Mouse (Mus musculus): ENCODE measurements at regions not wholly inside any gene's neighbourhood (a gene's known extent, or its start where the extent isn't known, plus 50 kb on each side); places are given as distances from the start of the nearest gene placed in this dataset.
A peak's percentile ranks its signal among the peaks of the same experiment; 100 is the strongest.

DNA sequence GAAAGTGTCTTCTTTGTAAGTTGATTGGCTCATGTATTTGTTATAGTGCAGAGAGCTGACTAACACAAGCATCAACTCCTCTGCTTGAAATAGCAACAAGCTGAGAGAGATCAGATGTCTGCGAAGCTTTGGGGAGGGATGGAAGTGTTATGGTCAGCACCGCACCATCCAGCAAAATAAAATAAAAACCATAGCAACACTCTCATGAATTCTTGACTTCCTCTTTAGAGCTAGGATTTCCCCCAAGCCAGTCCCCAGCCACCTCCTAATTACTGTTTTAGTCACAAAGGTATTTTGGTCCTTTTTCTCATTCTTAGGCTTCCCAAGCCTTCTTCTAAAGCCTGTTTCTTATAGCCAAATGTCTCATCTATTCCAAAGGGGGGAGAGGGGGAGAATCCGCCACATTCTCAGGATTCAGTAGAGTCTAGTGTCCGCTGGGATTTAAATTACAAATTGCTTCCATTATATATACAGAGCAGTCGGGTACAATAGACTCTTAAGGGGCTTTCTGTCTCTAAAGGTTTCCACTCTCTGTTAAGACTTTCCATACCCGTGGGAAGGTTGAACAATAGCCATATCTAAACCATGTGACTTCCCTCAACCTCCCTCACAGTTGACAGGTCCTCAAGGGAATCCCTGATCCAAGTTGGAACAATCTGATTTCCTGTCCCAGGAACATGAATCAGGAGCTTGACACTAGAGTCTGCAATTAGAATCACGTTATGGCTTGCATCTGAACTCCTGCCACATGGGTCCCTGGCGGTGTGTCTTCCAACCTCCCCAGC lies 386.7 kb downstream of the Rapgef2 start:
- no peak for ATAC-seq (replicated peaks; ENCODE audit: low FRiP score)
- DNase-seq (ENCODE audit: low spot score), result no peak
- Histone ChIP-seq H3K4me3 (ENCODE audit: low read depth, low read length) (no peak overlapping the region), H3K4me2 (ENCODE audit: low read depth, low read length, severe bottlenecking) (no peak overlapping the region), H3K4me1 (replicated peaks; ENCODE audit: control insufficient read depth, insufficient read depth, low read length) (peaks cover 10% of the 10 kb centered on the region), H3K27me3 (ENCODE audit: control insufficient read depth, insufficient read depth, low read length) (no peaks in the 10 kb centered on the region), H3K36me3 (ENCODE audit: control insufficient read depth, insufficient read depth, low read length) (no peaks in the 10 kb centered on the region), H3K27ac (ENCODE audit: low read depth, low read length) (no peak overlapping the region), H3K9me3 (ENCODE audit: control insufficient read depth, low read length) (no peaks in the 10 kb centered on the region), H3K9ac (ENCODE audit: low read length) (no peak overlapping the region)
- WGBS, result 64% methylated on average over 8 of the region's 8 CpGs

DNA sequence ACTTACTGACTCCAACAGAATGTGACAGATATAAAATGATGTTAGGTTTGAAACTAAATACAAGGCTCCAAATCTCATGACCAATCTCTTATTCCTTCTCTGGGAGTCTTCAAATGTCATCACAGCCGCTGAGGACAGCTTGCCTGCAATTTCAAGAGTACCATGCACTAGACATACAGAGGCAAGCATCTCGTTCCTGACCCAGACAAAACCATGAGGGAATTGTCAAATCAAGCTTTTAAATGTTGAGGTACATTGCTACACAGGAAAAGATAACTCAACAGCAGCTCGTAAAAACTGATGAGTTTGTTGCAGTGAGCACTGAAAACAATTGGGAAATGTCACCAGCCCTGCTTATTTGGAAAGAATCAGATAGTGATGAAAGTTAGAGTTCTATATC lies 397.0 kb downstream of the Rapgef2 start:
- WGBS, result 84% methylated on average over 3 of the region's 3 CpGs
- H3K9me3 ChIP-seq (ENCODE audit: control insufficient read depth, low read length), result no peaks in the 10 kb centered on the region
- H3K4me1 ChIP-seq (replicated peaks; ENCODE audit: control insufficient read depth, insufficient read depth, low read length), result no peaks in the 10 kb centered on the region
- H3K4me2 ChIP-seq (ENCODE audit: low read depth, low read length, severe bottlenecking), result no peak overlapping the region
- no peak for ATAC-seq (replicated peaks; ENCODE audit: low FRiP score)
- no peak overlapping the region for H3K4me3 ChIP-seq (ENCODE audit: low read depth, low read length)
- no peak for DNase-seq (ENCODE audit: low spot score)
- no peaks in the 10 kb centered on the region for H3K36me3 ChIP-seq (ENCODE audit: control insufficient read depth, insufficient read depth, low read length)
- no peak overlapping the region for H3K9ac ChIP-seq (ENCODE audit: low read length)
- no peak overlapping the region for H3K27ac ChIP-seq (ENCODE audit: low read depth, low read length)
- no peaks in the 10 kb centered on the region for H3K27me3 ChIP-seq (ENCODE audit: control insufficient read depth, insufficient read depth, low read length)

DNA sequence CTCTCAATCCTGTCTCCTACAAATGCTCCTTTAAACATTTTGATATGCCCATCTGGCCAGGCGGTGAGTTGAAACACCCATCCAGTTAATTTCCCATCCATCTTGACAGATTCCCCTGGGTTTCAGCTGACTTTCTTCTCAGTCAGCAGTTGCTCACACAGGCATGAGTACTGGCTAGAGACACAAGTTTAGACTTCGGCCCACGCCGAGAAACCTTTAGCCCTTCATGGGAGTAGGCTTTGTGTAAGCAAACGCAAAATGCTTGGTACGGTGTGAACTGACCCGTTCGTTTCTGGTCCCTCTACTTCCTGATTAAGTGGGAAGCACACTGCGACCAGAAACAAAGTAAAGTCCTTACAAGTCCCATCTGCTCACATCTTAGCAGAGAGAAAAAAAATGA lies 401.6 kb downstream of the Rapgef2 start:
- DNase-seq (ENCODE audit: low spot score), result no peak
- H3K27me3 ChIP-seq (ENCODE audit: control insufficient read depth, insufficient read depth, low read length), result no peaks in the 10 kb centered on the region

GRCm38 (mm10) chr3:78884029-78884428 lies 402.3 kb downstream of the Rapgef2 start:
- H3K36me3 ChIP-seq (ENCODE audit: control insufficient read depth, insufficient read depth, low read length), result no peaks in the 10 kb centered on the region
- H3K4me2 ChIP-seq (ENCODE audit: low read depth, low read length, severe bottlenecking), result no peak overlapping the region
- H3K9me3 ChIP-seq (ENCODE audit: control insufficient read depth, low read length), result no peaks in the 10 kb centered on the region
- H3K9ac ChIP-seq (ENCODE audit: low read length), result no peak overlapping the region
- H3K27ac ChIP-seq (ENCODE audit: low read depth, low read length), result no peak overlapping the region
- H3K4me3 ChIP-seq (ENCODE audit: low read depth, low read length), result no peak overlapping the region
- WGBS, result 91% methylated on average over 11 of the region's 11 CpGs
- no peaks in the 10 kb centered on the region for H3K27me3 ChIP-seq (ENCODE audit: control insufficient read depth, insufficient read depth, low read length)
- no peak for ATAC-seq (replicated peaks; ENCODE audit: low FRiP score)
- H3K4me1 ChIP-seq (replicated peaks; ENCODE audit: control insufficient read depth, insufficient read depth, low read length), result no peaks in the 10 kb centered on the region
- DNase-seq (ENCODE audit: low spot score), result no peak

More for the DNA sequence above, 401.6 kb downstream of the Rapgef2 start:
- Histone ChIP-seq H3K4me3 (ENCODE audit: low read depth, low read length) (no peak overlapping the region), H3K27ac (ENCODE audit: low read depth, low read length) (no peak overlapping the region), H3K9ac (ENCODE audit: low read length) (no peak overlapping the region), H3K9me3 (ENCODE audit: control insufficient read depth, low read length) (no peaks in the 10 kb centered on the region), H3K4me2 (ENCODE audit: low read depth, low read length, severe bottlenecking) (no peak overlapping the region), H3K36me3 (ENCODE audit: control insufficient read depth, insufficient read depth, low read length) (no peaks in the 10 kb centered on the region), H3K4me1 (replicated peaks; ENCODE audit: control insufficient read depth, insufficient read depth, low read length) (no peaks in the 10 kb centered on the region)
- ATAC-seq (replicated peaks; ENCODE audit: low FRiP score), result no peak
- WGBS, result 87% methylated on average over 9 of the region's 9 CpGs

DNA sequence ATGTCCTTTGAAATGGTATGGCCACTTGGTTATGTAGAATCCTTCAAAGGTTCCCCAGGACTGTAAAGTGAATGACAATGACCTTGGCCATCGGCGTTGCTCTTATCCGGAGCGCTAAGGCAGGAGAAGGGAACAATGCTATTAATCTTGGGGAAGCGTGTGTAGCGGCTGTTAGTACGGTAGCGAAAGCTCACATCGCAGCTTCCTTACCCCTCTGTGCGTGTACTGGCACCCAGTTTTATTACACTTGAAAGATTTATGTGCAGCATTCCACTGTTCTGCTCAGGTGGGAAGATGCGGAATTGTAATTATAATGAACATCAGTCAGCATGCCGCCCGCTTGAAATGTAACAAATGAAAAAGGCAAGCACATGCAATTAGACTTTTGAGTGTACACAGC lies 406.2 kb downstream of the Rapgef2 start:
- Histone ChIP-seq H3K4me3 (ENCODE audit: low read depth, low read length) (no peak overlapping the region), H3K36me3 (ENCODE audit: control insufficient read depth, insufficient read depth, low read length) (no peaks in the 10 kb centered on the region), H3K9ac (ENCODE audit: low read length) (no peak overlapping the region), H3K4me2 (ENCODE audit: low read depth, low read length, severe bottlenecking) (no peak overlapping the region), H3K4me1 (replicated peaks; ENCODE audit: control insufficient read depth, insufficient read depth, low read length) (no peaks in the 10 kb centered on the region), H3K9me3 (ENCODE audit: control insufficient read depth, low read length) (no peaks in the 10 kb centered on the region), H3K27me3 (ENCODE audit: control insufficient read depth, insufficient read depth, low read length) (no peaks in the 10 kb centered on the region), H3K27ac (ENCODE audit: low read depth, low read length) (no peak overlapping the region)
- ATAC-seq (replicated peaks; ENCODE audit: low FRiP score), result no peak
- no peak for DNase-seq (ENCODE audit: low spot score)
- WGBS, result 94% methylated on average over 13 of the region's 13 CpGs

DNA sequence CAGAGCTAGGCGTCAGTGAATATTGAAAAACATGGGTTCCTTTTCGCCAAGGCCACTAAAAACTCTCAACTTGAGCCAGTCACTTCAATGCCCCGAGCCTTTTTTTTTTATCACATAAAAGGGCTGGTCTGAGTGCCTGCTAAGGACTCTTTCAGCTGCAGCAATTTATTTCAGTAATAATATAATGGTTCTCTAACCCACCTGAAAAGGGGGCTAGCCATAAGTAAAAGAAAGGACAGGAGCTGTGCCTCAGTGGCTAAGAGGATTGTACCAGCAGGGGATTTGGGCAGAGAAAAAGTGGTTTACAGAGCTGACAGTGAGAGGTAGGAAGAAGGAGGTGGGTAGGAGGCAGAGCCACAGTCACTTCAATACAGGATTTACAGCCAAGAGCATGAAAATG lies 409.0 kb downstream of the Rapgef2 start:
- Histone ChIP-seq H3K4me2 (ENCODE audit: low read depth, low read length, severe bottlenecking) (no peak overlapping the region), H3K27me3 (ENCODE audit: control insufficient read depth, insufficient read depth, low read length) (no peaks in the 10 kb centered on the region), H3K9me3 (ENCODE audit: control insufficient read depth, low read length) (no peaks in the 10 kb centered on the region), H3K4me3 (ENCODE audit: low read depth, low read length) (no peak overlapping the region), H3K27ac (ENCODE audit: low read depth, low read length) (no peak overlapping the region), H3K4me1 (replicated peaks; ENCODE audit: control insufficient read depth, insufficient read depth, low read length) (no peaks in the 10 kb centered on the region), H3K9ac (ENCODE audit: low read length) (no peak overlapping the region), H3K36me3 (ENCODE audit: control insufficient read depth, insufficient read depth, low read length) (no peaks in the 10 kb centered on the region)
- DNase-seq (ENCODE audit: low spot score) (no peak), ATAC-seq (replicated peaks; ENCODE audit: low FRiP score) (peak; percentile 62)
- WGBS, result 11% methylated on average over 3 of the region's 3 CpGs

DNA sequence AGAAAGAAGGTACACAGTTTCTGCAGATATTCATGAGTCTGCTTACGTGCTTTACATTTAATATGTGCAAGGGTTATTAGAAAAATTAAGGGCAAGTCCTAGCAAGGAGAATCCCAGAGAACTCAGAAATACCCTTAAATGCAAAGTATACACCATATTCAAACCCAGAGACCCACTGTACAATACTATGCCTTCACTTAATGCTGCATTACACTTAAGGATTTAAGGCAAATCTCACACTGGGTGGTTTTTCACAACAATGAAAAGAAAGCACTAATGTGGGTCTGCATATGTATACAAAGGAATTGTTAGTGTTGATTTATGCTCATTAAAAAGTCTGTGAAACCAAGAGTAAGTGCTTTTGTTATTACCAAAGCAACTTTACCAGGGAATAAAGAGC lies 419.4 kb downstream of the Rapgef2 start:
- DNase-seq (ENCODE audit: low spot score) (no peak), ATAC-seq (replicated peaks; ENCODE audit: low FRiP score) (no peak)
- WGBS, result 73% methylated on average over 1 of the region's 1 CpGs
- Histone ChIP-seq H3K27ac (ENCODE audit: low read depth, low read length) (no peak overlapping the region), H3K27me3 (ENCODE audit: control insufficient read depth, insufficient read depth, low read length) (no peaks in the 10 kb centered on the region), H3K4me3 (ENCODE audit: low read depth, low read length) (no peak overlapping the region), H3K9ac (ENCODE audit: low read length) (no peak overlapping the region), H3K9me3 (ENCODE audit: control insufficient read depth, low read length) (no peaks in the 10 kb centered on the region), H3K4me2 (ENCODE audit: low read depth, low read length, severe bottlenecking) (no peak overlapping the region), H3K36me3 (ENCODE audit: control insufficient read depth, insufficient read depth, low read length) (no peaks in the 10 kb centered on the region), H3K4me1 (replicated peaks; ENCODE audit: control insufficient read depth, insufficient read depth, low read length) (no peaks in the 10 kb centered on the region)

GRCm38 (mm10) chr3:78866083-78866726 lies 420.1 kb downstream of the Rapgef2 start:
- H3K4me2 ChIP-seq (ENCODE audit: low read depth, low read length, severe bottlenecking), result no peak overlapping the region
- H3K27me3 ChIP-seq (ENCODE audit: control insufficient read depth, insufficient read depth, low read length), result no peaks in the 10 kb centered on the region
- 64% methylated on average over 9 of the region's 9 CpGs for WGBS
- no peaks in the 10 kb centered on the region for H3K4me1 ChIP-seq (replicated peaks; ENCODE audit: control insufficient read depth, insufficient read depth, low read length)
- DNase-seq (ENCODE audit: low spot score) (no peak), ATAC-seq (replicated peaks; ENCODE audit: low FRiP score) (peak; percentile 83)
- no peak overlapping the region for H3K9ac ChIP-seq (ENCODE audit: low read length)
- no peaks in the 10 kb centered on the region for H3K36me3 ChIP-seq (ENCODE audit: control insufficient read depth, insufficient read depth, low read length)
- H3K4me3 ChIP-seq (ENCODE audit: low read depth, low read length), result no peak overlapping the region
- no peak overlapping the region for H3K27ac ChIP-seq (ENCODE audit: low read depth, low read length)
- no peaks in the 10 kb centered on the region for H3K9me3 ChIP-seq (ENCODE audit: control insufficient read depth, low read length)

DNA sequence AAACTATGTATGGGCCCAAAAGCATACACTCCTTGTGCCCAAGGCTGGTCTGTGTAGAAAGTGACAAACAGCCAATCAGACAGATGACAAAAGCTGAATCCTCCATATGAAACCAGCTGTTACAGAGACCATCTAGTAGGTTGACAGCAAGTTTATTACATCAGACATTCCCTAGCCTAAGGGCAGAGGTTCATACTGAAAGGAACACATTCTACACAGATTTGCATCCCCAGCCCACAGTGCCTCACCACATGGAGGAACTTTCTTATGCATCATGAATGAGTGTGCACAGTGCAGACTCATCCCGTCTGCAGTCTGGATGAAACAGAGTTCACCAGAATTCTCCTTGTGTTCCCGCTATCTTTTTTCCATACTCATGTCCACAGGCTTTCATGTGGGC lies 423.3 kb downstream of the Rapgef2 start:
- no peak overlapping the region for H3K9ac ChIP-seq (ENCODE audit: low read length)
- no peaks in the 10 kb centered on the region for H3K27me3 ChIP-seq (ENCODE audit: control insufficient read depth, insufficient read depth, low read length)
- no peak overlapping the region for H3K4me3 ChIP-seq (ENCODE audit: low read depth, low read length)
- no peak overlapping the region for H3K4me2 ChIP-seq (ENCODE audit: low read depth, low read length, severe bottlenecking)
- WGBS, result 89% methylated on average over 2 of the region's 2 CpGs
- DNase-seq (ENCODE audit: low spot score) (no peak), ATAC-seq (replicated peaks; ENCODE audit: low FRiP score) (no peak)
- H3K4me1 ChIP-seq (replicated peaks; ENCODE audit: control insufficient read depth, insufficient read depth, low read length), result no peaks in the 10 kb centered on the region
- no peak overlapping the region for H3K27ac ChIP-seq (ENCODE audit: low read depth, low read length)
- no peaks in the 10 kb centered on the region for H3K9me3 ChIP-seq (ENCODE audit: control insufficient read depth, low read length)
- no peaks in the 10 kb centered on the region for H3K36me3 ChIP-seq (ENCODE audit: control insufficient read depth, insufficient read depth, low read length)

Measured in forebrain, embryonic 11.5 days (tissue).